Mouse (Mus musculus) heart, embryonic 14.5 days (tissue): ENCODE data around the gene Plxnd1. TPM values are rescaled to one million over a fixed set of nuclear protein-coding genes. Genes with fewer than 3 reads are reported as not detected.
A peak's percentile ranks its signal among the peaks of the same experiment; 100 is the strongest.

ENCODE experiments used
- ATAC-seq: fragments of 200-750 bp; cut with Nextera tagmentation; 2 replicates; pipeline ENCODE4 v1.8.0; 2017; ENCODE audit warnings: low read depth, moderate TSS enrichment; ENCODE audit not compliant: insufficient number of reproducible peaks, insufficient read depth, low FRiP score
- H3K27ac ChIP-seq, 2 experiments: fragments of 200-500 bp in 1 of 2; fragments of 300-500 bp in 1 of 2; sonication (generic) in 1 of 2; replicated peaks in 1 of 2; 2 replicates each; pipeline ENCODE4 v1.5.1; 2012 to 2014; ENCODE audit warnings: low read depth in 2 of 2, low read length in 2 of 2, control low read depth in 1 of 2, mild to moderate bottlenecking in 1 of 2, mixed read lengths in 1 of 2; ENCODE audit not compliant: control insufficient read depth in 1 of 2, insufficient read depth in 1 of 2
- H3K27me3 ChIP-seq: fragments of 300-500 bp; sonication (generic); 2 replicates; pipeline ENCODE4 v1.6.1; 2014; ENCODE audit warnings: mild to moderate bottlenecking, low read length, control low read depth; ENCODE audit not compliant: control insufficient read depth, insufficient read depth
- H3K36me3 ChIP-seq: fragments of 300-500 bp; sonication (generic); 2 replicates; pipeline ENCODE4 v1.6.1; 2014; ENCODE audit warnings: mild to moderate bottlenecking, control low read depth, low read length, mixed read lengths; ENCODE audit not compliant: control insufficient read depth, insufficient read depth
- H3K4me1 ChIP-seq, 2 experiments: fragments of 200-500 bp in 1 of 2; fragments of 300-500 bp in 1 of 2; sonication (generic) in 1 of 2; 2 replicates each; pipeline ENCODE4 v1.6.1; 2012 to 2014; ENCODE audit warnings: low read length in 2 of 2, control low read depth in 1 of 2, mixed read lengths in 1 of 2; ENCODE audit not compliant: control insufficient read depth in 2 of 2, insufficient read depth in 2 of 2
- H3K4me2 ChIP-seq: fragments of 300-500 bp; sonication (generic); 2 replicates; pipeline ENCODE4 v1.6.1; 2014; ENCODE audit warnings: mild to moderate bottlenecking, low read length
- H3K4me3 ChIP-seq, 2 experiments: fragments of 200-500 bp in 1 of 2; fragments of 300-500 bp in 1 of 2; sonication (generic) in 1 of 2; 2 replicates each; pipeline ENCODE4 v1.5.1; 2012 to 2014; ENCODE audit warnings: low read length in 2 of 2, mild to moderate bottlenecking in 2 of 2, control low read depth in 1 of 2, low read depth in 1 of 2, moderate library complexity in 1 of 2; ENCODE audit not compliant: control insufficient read depth in 1 of 2, insufficient read depth in 1 of 2
- H3K9ac ChIP-seq: fragments of 300-500 bp; sonication (generic); 2 replicates; pipeline ENCODE4 v1.6.1; 2014; ENCODE audit warnings: mild to moderate bottlenecking, low read length
- H3K9me3 ChIP-seq: fragments of 300-500 bp; sonication (generic); 2 replicates; pipeline ENCODE4 v1.6.1; 2016; ENCODE audit warnings: low read length, control low read depth; ENCODE audit not compliant: control insufficient read depth
- WGBS: fragments of 180-500 bp; shearing (Covaris S2); extraction: QIAGEN DNeasy Blood & Tissue Kit; methylation state at CpG from one replicate; pipeline ENCODE4 v1.1.7; 2014; 5-methylcytosine and 5-hydroxymethylcytosine counted together
- polyA plus RNA-seq: library from polyadenylated mRNA; unstranded; fragments of >200 nt; fragmentation: Nextera tagmentation; extraction: Ambion mirVana; gene quantifications from 2 replicates; pipeline ENCODE4 v1.2.1, GENCODE M21; 2014

Gene Plxnd1
- polyA plus RNA-seq, 1 experiment from 2014 or later, result 58.8 TPM

GRCm38 (mm10) chr6:115993463-115994145 is 1.2 kb downstream of the Plxnd1 start:
- ATAC-seq, result no peak
- 2% methylated on average over 86 of the region's 86 CpGs for WGBS
- peaks cover 16 to 28% of the 10 kb centered on the region in 2 experiments; a peak in 3 of 4 replicates for H3K4me1 ChIP-seq

GRCm38 (mm10) chr6:115992981-115993380 is 1.8 kb downstream of the Plxnd1 start:
- Histone ChIP-seq H3K9ac (peak overlapping the region; percentile 80), H3K27me3 (peaks cover 25% of the 10 kb centered on the region), H3K9me3 (peaks cover 14% of the 10 kb centered on the region), H3K27ac (peak overlapping the region; percentile 10 to 76), H3K4me1 (peaks cover 11 to 22% of the 10 kb centered on the region in 2 experiments; a peak in 3 of 4 replicates), H3K4me2 (peak overlapping the region; percentile 76), H3K4me3 (peak overlapping the region; percentile 47 to 58), H3K36me3 (no peaks in the 10 kb centered on the region)
- ATAC-seq, result no peak
- WGBS, result 50% methylated on average over 6 of the region's 6 CpGs

More at GRCm38 (mm10) chr6:115993463-115994145, 1.2 kb downstream of the Plxnd1 start:
- H3K4me2 ChIP-seq, result peak overlapping the region; percentile 76
- no peaks in the 10 kb centered on the region for H3K36me3 ChIP-seq
- H3K9ac ChIP-seq, result peak overlapping the region; percentile 80
- H3K27me3 ChIP-seq, result peaks cover 25% of the 10 kb centered on the region
- peaks cover 14% of the 10 kb centered on the region for H3K9me3 ChIP-seq
- peak overlapping the region; percentile 47 to 58 for H3K4me3 ChIP-seq
- H3K27ac ChIP-seq, result peak overlapping the region; percentile 31 to 76

GRCm38 (mm10) chr6:115991881-115992620 is 2.8 kb downstream of the Plxnd1 start:
- Histone ChIP-seq H3K9ac (peak overlapping the region; percentile 80), H3K4me1 (peaks cover 11 to 19% of the 10 kb centered on the region in 2 experiments; a peak in 3 of 4 replicates), H3K27me3 (peaks cover 25% of the 10 kb centered on the region), H3K4me3 (peak overlapping the region; percentile 47 to 58), H3K9me3 (peaks cover 14% of the 10 kb centered on the region), H3K27ac (peak overlapping the region; percentile 46 to 76), H3K36me3 (no peaks in the 10 kb centered on the region), H3K4me2 (peak overlapping the region; percentile 76)
- no peak for ATAC-seq
- WGBS, result 44% methylated on average over 10 of the region's 10 CpGs

- peak overlapping the region; percentile 80 for H3K9ac ChIP-seq
- H3K9me3 ChIP-seq, result peaks cover 14% of the 10 kb centered on the region
- no peak for ATAC-seq
- peaks cover 11 to 20% of the 10 kb centered on the region in 2 experiments; a peak in 3 of 4 replicates for H3K4me1 ChIP-seq
- peaks cover 25% of the 10 kb centered on the region for H3K27me3 ChIP-seq
- 33% methylated on average over 13 of the region's 13 CpGs for WGBS
- peak overlapping the region; percentile 76 for H3K4me2 ChIP-seq
- H3K27ac ChIP-seq, result peak overlapping the region; percentile 38 to 46
- peak overlapping the region; percentile 47 to 58 for H3K4me3 ChIP-seq
- no peaks in the 10 kb centered on the region for H3K36me3 ChIP-seq
Measured at GRCm38 (mm10) chr6:115991108-115991880, 3.5 kb downstream of the Plxnd1 start.

- H3K4me3 ChIP-seq, result peak overlapping the region; percentile 47 to 58
- ATAC-seq, result no peak
- H3K27ac ChIP-seq, result no peak overlapping the region
- H3K27me3 ChIP-seq, result peaks cover 25% of the 10 kb centered on the region
- H3K36me3 ChIP-seq, result no peaks in the 10 kb centered on the region
- H3K9me3 ChIP-seq, result peaks cover 13% of the 10 kb centered on the region
- peak overlapping the region; percentile 76 for H3K4me2 ChIP-seq
- peak overlapping the region; percentile 80 for H3K9ac ChIP-seq
- peaks cover 16 to 28% of the 10 kb centered on the region in 2 experiments; a peak in 3 of 4 replicates for H3K4me1 ChIP-seq
- 76% methylated on average over 9 of the region's 9 CpGs for WGBS
Measured at GRCm38 (mm10) chr6:115990479-115990878, 4.3 kb downstream of the Plxnd1 start.

GRCm38 (mm10) chr6:115990056-115990455 is 4.7 kb downstream of the Plxnd1 start:
- Histone ChIP-seq H3K9ac (peak overlapping the region; percentile 80), H3K4me3 (peak overlapping the region; percentile 47 to 58), H3K4me1 (peaks cover 19 to 32% of the 10 kb centered on the region in 2 experiments; a peak in 3 of 4 replicates), H3K9me3 (peaks cover 10% of the 10 kb centered on the region), H3K27me3 (peaks cover 25% of the 10 kb centered on the region), H3K4me2 (peak overlapping the region; percentile 76), H3K36me3 (no peaks in the 10 kb centered on the region), H3K27ac (no peak overlapping the region)
- 56% methylated on average over 3 of the region's 3 CpGs for WGBS
- no peak for ATAC-seq

- Histone ChIP-seq H3K4me2 (peak overlapping the region; percentile 76), H3K9me3 (peaks cover 5% of the 10 kb centered on the region), H3K27me3 (peaks cover 24% of the 10 kb centered on the region), H3K9ac (peak overlapping the region; percentile 80), H3K4me1 (peaks cover 24 to 35% of the 10 kb centered on the region in 2 experiments), H3K27ac (no peak overlapping the region), H3K36me3 (no peaks in the 10 kb centered on the region), H3K4me3 (peak overlapping the region; percentile 47 to 58)
- WGBS, result 64% methylated on average over 4 of the region's 4 CpGs
- no peak for ATAC-seq
Measured at GRCm38 (mm10) chr6:115989607-115990006, 5.2 kb downstream of the Plxnd1 start.
